Mouse (Mus musculus) liver, embryonic 14.5 days (tissue): ENCODE data around the gene Rnf220. TPM values are rescaled to one million over a fixed set of nuclear protein-coding genes. Genes with fewer than 3 reads are reported as not detected.

Source experiments
- ATAC-seq: fragments of 200-750 bp; cut with Nextera tagmentation; 2 replicates; pipeline ENCODE4 v1.8.0; 2017; ENCODE audit warnings: moderate number of reproducible peaks, mild to moderate bottlenecking, moderate library complexity; ENCODE audit not compliant: insufficient read depth
- DNase-seq, 3 experiments: peaks; one replicate each; pipeline ENCODE4 v3.0.0-alpha.2; 2012 to 2013; ENCODE audit warnings: low read depth in 3 of 3, low spot score in 3 of 3
- H3K27ac ChIP-seq: fragments of 300-500 bp; sonication (generic); 2 replicates; pipeline ENCODE4 v1.5.1; 2014; ENCODE audit warnings: moderate library complexity, mild to moderate bottlenecking, control low read depth, inconsistent platforms
- H3K27me3 ChIP-seq: fragments of 300-500 bp; sonication (generic); 2 replicates; pipeline ENCODE4 v1.6.1; 2014; ENCODE audit warnings: mild to moderate bottlenecking, low read length, moderate library complexity; ENCODE audit not compliant: control insufficient read depth, insufficient read depth
- H3K36me3 ChIP-seq: fragments of 300-500 bp; sonication (generic); replicated peaks from 2 replicates; pipeline ENCODE4 v1.6.1; 2014; ENCODE audit warnings: low read depth; ENCODE audit not compliant: control insufficient read depth, insufficient read depth
- H3K4me1 ChIP-seq, 2 experiments: fragments of 200-500 bp in 1 of 2; fragments of 300-500 bp in 1 of 2; sonication (generic) in 1 of 2; replicated peaks; 2 replicates each; pipeline ENCODE4 v1.6.1; 2012 to 2014; ENCODE audit warnings: antibody characterized with exemption in 1 of 2, inconsistent platforms in 1 of 2, low read length in 1 of 2; ENCODE audit not compliant: control insufficient read depth in 2 of 2, insufficient read depth in 2 of 2
- H3K4me2 ChIP-seq: fragments of 300-500 bp; sonication (generic); 2 replicates; pipeline ENCODE4 v1.6.1; 2014; ENCODE audit warnings: low read depth, mild to moderate bottlenecking, control low read depth, moderate library complexity
- H3K4me3 ChIP-seq, 2 experiments: fragments of 200-500 bp in 1 of 2; fragments of 300-500 bp in 1 of 2; sonication (generic) in 1 of 2; 2 replicates each; pipeline ENCODE4 v1.5.1; 2012 to 2014; ENCODE audit warnings: low read depth in 2 of 2, low read length in 2 of 2, mild to moderate bottlenecking in 2 of 2, control low read depth in 1 of 2, inconsistent platforms in 1 of 2, moderate library complexity in 1 of 2; ENCODE audit not compliant: insufficient read depth in 1 of 2
- H3K9ac ChIP-seq: fragments of 300-500 bp; sonication (generic); replicated peaks from 2 replicates; pipeline ENCODE4 v1.6.1; 2014; ENCODE audit warnings: mild to moderate bottlenecking, control low read depth, moderate library complexity
- H3K9me3 ChIP-seq: fragments of 300-500 bp; sonication (generic); 2 replicates; pipeline ENCODE4 v1.6.1; 2016; ENCODE audit warnings: low read length, mixed read lengths; ENCODE audit not compliant: control insufficient read depth
- CTCF ChIP-seq: IDR thresholded peaks from 2 replicates; pipeline ENCODE4 v1.5.1; 2016; ENCODE audit warnings: antibody characterized with exemption, low read depth, control low read depth
- EP300 ChIP-seq: IDR thresholded peaks from 2 replicates; pipeline ENCODE4 v1.6.1; 2016; ENCODE audit warnings: antibody characterized with exemption, low read depth
- WGBS: fragments of 180-500 bp; shearing (Covaris S2); extraction: QIAGEN DNeasy Blood & Tissue Kit; methylation state at CpG from one replicate; pipeline ENCODE4 v1.1.7; 2014; ENCODE audit not compliant: insufficient replicate concordance; 5-methylcytosine and 5-hydroxymethylcytosine counted together
- polyA plus RNA-seq, 2 experiments: library from polyadenylated mRNA; depleted of rRNA in 1 of 2; stranded (reverse) in 1 of 2; unstranded in 1 of 2; fragments of >200 nt; fragmentation: Nextera tagmentation in 1 of 2; extraction: Ambion mirVana in 1 of 2; gene quantifications; 2 replicates each; pipeline versions ENCODE4 v1.2.1 to v1.2.3; 2012 to 2014

Gene Rnf220
- polyA plus RNA-seq, 2 experiments: 17.9 to 29.1 TPM

DNA sequence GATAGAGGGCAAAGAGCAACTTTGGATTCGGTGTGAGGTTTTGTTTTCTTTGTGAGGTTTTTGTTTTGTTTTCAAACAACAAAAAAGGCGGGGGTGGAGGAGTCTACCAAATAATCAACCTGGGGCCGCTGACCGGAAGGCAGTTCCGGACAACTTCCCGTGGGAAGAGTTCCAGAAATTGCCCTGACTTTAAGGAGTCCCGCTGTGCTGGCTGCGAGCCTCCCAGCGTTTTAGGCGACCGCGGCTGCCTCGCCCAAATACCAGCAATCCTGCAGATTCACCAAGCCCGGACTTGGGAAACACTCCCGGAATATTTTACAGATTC is 13.0 kb downstream of the Rnf220 start:
- peak overlapping the region; percentile 55 for H3K9ac ChIP-seq
- ATAC-seq (no peak), DNase-seq (no peak)
- H3K27ac ChIP-seq: no peak overlapping the region
- no peaks in the 10 kb centered on the region for H3K9me3 ChIP-seq
- H3K4me1 ChIP-seq: peaks cover 40 to 51% of the 10 kb centered on the region in 2 experiments
- peaks cover 20% of the 10 kb centered on the region for H3K27me3 ChIP-seq
- TF ChIP-seq EP300 (no peak), CTCF (no peak)
- H3K36me3 ChIP-seq: no peaks in the 10 kb centered on the region
- 2% methylated on average over 15 of the region's 15 CpGs for WGBS
- peak overlapping the region; percentile 98 for H3K4me2 ChIP-seq
- peak overlapping the region; percentile 60 to 74 for H3K4me3 ChIP-seq

DNA sequence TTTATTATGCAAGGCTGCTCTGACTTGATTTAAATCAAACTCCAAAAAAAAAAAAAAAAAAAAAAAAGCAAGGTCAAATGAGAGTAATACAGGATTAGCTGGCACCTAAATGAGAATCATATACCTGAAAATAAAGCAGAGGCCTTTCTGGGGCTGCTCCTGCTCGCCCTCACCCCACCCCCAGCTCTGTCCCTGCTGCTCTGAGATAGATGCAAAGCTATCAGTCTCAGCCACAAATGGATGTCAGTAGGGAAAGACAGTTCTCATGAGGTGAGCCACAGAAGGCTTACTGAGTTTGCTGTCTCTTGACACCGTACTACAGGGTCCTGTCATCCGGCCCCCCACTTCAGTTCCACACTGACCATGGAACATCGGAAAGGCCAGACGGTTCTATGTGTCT is 14.7 kb downstream of the Rnf220 start:
- no peak overlapping the region for H3K9ac ChIP-seq
- ATAC-seq (peak; percentile 65), DNase-seq (peak in 1 of 3 experiments; percentile 42)
- no peak overlapping the region for H3K4me3 ChIP-seq
- TF ChIP-seq CTCF (no peak), EP300 (peak; percentile 68)
- H3K27me3 ChIP-seq: peaks cover 20% of the 10 kb centered on the region
- H3K36me3 ChIP-seq: no peaks in the 10 kb centered on the region
- peaks cover 58 to 67% of the 10 kb centered on the region in 2 experiments for H3K4me1 ChIP-seq
- WGBS: 30% methylated on average over 5 of the region's 5 CpGs
- peak overlapping the region; percentile 21 for H3K4me2 ChIP-seq
- no peak overlapping the region; the same call in 1 of the 2 replicates for H3K27ac ChIP-seq
- no peaks in the 10 kb centered on the region for H3K9me3 ChIP-seq

- DNase-seq (no peak), ATAC-seq (no peak)
- Histone ChIP-seq H3K4me2 (no peak overlapping the region), H3K4me1 (peaks cover 67 to 79% of the 10 kb centered on the region in 2 experiments), H3K9ac (no peak overlapping the region), H3K9me3 (no peaks in the 10 kb centered on the region), H3K27ac (no peak overlapping the region), H3K27me3 (peaks cover 15% of the 10 kb centered on the region), H3K4me3 (no peak overlapping the region), H3K36me3 (no peaks in the 10 kb centered on the region)
- TF ChIP-seq EP300 (no peak), CTCF (no peak)
- 48% methylated on average over 11 of the region's 11 CpGs for WGBS
These were observed 16.0 kb downstream of the Rnf220 start for GRCm38 (mm10) chr4:117480611-117481445.

GRCm38 (mm10) chr4:117479951-117480350 is 16.9 kb downstream of the Rnf220 start:
- no peaks in the 10 kb centered on the region for H3K9me3 ChIP-seq
- DNase-seq (no peak), ATAC-seq (no peak)
- no peak overlapping the region for H3K4me2 ChIP-seq
- no peaks in the 10 kb centered on the region for H3K36me3 ChIP-seq
- no peak overlapping the region for H3K4me3 ChIP-seq
- TF ChIP-seq CTCF: no peak
- TF ChIP-seq EP300: no peak
- H3K27ac ChIP-seq: no peak overlapping the region
- H3K27me3 ChIP-seq: peaks cover 7% of the 10 kb centered on the region; the same call in 1 of the 2 replicates
- H3K4me1 ChIP-seq: peaks cover 75 to 83% of the 10 kb centered on the region in 2 experiments
- H3K9ac ChIP-seq: no peak overlapping the region
- WGBS: 18% methylated on average over 6 of the region's 6 CpGs

- peak overlapping the region; percentile 5 for H3K27ac ChIP-seq
- peak overlapping the region; percentile 63 for H3K4me2 ChIP-seq
- WGBS: 7% methylated on average over 15 of the region's 15 CpGs
- no peak for DNase-seq
- ATAC-seq: 0 out of 2 replicates have a peak, but pooled peaks have one; percentile 11
- peak overlapping the region; percentile 27 for H3K9ac ChIP-seq
- TF ChIP-seq CTCF: no peak
- TF ChIP-seq EP300: peak; percentile 39; the same call in 1 of the 2 replicates
- no peaks in the 10 kb centered on the region for H3K27me3 ChIP-seq
- H3K9me3 ChIP-seq: no peaks in the 10 kb centered on the region
- no peaks in the 10 kb centered on the region for H3K36me3 ChIP-seq
- peaks cover 87 to 94% of the 10 kb centered on the region in 2 experiments for H3K4me1 ChIP-seq
- H3K4me3 ChIP-seq: peak overlapping the region; percentile 4 to 26; a peak in 2 of 4 replicates
These were observed 18.7 kb downstream of the Rnf220 start for GRCm38 (mm10) chr4:117478101-117478673.
